Mouse (Mus musculus) neural tube, embryonic 12.5 days (tissue): ENCODE data around the gene Gad1. TPM values are rescaled to one million over a fixed set of nuclear protein-coding genes. Genes with fewer than 3 reads are reported as not detected.

ENCODE experiments used
- ATAC-seq: fragments of 200-750 bp; cut with Nextera tagmentation; 2 replicates; pipeline ENCODE4 v1.8.0; 2017; ENCODE audit warnings: low read depth, mild to moderate bottlenecking, moderate TSS enrichment, moderate library complexity; ENCODE audit not compliant: low FRiP score
- H3K27ac ChIP-seq: fragments of 300-500 bp; sonication (generic); 2 replicates; pipeline ENCODE4 v1.5.1; 2016
- H3K27me3 ChIP-seq: fragments of 300-500 bp; sonication (generic); replicated peaks from 2 replicates; pipeline ENCODE4 v1.6.1; 2016; ENCODE audit warnings: mild to moderate bottlenecking
- H3K36me3 ChIP-seq: fragments of 300-500 bp; sonication (generic); 2 replicates; pipeline ENCODE4 v1.6.1; 2016; ENCODE audit warnings: mild to moderate bottlenecking
- H3K4me1 ChIP-seq: fragments of 300-500 bp; sonication (generic); 2 replicates; pipeline ENCODE4 v1.6.1; 2016
- H3K4me2 ChIP-seq: fragments of 300-500 bp; sonication (generic); replicated peaks from 2 replicates; pipeline ENCODE4 v1.6.1; 2016; ENCODE audit warnings: mild to moderate bottlenecking
- H3K4me3 ChIP-seq: fragments of 300-500 bp; sonication (generic); 2 replicates; pipeline ENCODE4 v1.5.1; 2016
- H3K9ac ChIP-seq: fragments of 300-500 bp; sonication (generic); 2 replicates; pipeline ENCODE4 v1.6.1; 2016; ENCODE audit warnings: mild to moderate bottlenecking
- H3K9me3 ChIP-seq: fragments of 300-500 bp; sonication (generic); 2 replicates; pipeline ENCODE4 v1.6.1; 2016; ENCODE audit warnings: mild to moderate bottlenecking
- WGBS: fragments of 180-500 bp; shearing (Covaris S2); methylation state at CpG from one replicate; pipeline ENCODE4 v1.1.7; 2016; 5-methylcytosine and 5-hydroxymethylcytosine counted together
- polyA plus RNA-seq: library from polyadenylated mRNA; unstranded; fragments of >200 nt; fragmentation: Nextera tagmentation; extraction: Ambion mirVana; gene quantifications from 2 replicates; pipeline ENCODE4 v1.2.1, GENCODE M21; 2016

Gene Gad1
- polyA plus RNA-seq, 1 experiment from 2014 or later = 17.2 TPM

DNA sequence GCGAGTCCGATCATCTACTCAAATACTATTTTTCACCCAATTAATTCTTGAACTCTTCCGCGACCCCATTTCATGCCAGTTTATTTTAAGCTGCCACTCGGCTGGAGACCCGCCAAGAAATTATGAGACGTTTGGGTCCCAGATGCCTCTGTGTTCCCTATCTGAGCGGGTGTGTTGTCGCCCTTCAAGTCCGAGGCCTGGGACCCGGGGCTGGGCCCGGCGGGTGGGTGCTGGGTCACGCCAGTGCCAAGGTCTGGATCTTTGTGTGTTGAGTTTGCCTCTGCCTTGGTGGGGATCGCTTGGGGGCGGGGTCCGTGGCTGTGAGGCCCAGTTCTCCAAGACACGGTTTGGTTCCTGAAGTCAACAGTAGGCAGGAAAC lies 13.7 kb downstream of the Gad1 start:
- no peaks in the 10 kb centered on the region for H3K36me3 ChIP-seq
- H3K9me3 ChIP-seq = no peaks in the 10 kb centered on the region
- peaks cover 56% of the 10 kb centered on the region for H3K4me1 ChIP-seq
- 2% methylated on average over 18 of the region's 18 CpGs for WGBS
- H3K27me3 ChIP-seq = peaks cover 92% of the 10 kb centered on the region
- no peak for ATAC-seq
- H3K4me3 ChIP-seq = peak overlapping the region; percentile 44
- peak overlapping the region; percentile 74 for H3K9ac ChIP-seq
- H3K4me2 ChIP-seq = peak overlapping the region; percentile 58
- H3K27ac ChIP-seq = peak overlapping the region; percentile 63

DNA sequence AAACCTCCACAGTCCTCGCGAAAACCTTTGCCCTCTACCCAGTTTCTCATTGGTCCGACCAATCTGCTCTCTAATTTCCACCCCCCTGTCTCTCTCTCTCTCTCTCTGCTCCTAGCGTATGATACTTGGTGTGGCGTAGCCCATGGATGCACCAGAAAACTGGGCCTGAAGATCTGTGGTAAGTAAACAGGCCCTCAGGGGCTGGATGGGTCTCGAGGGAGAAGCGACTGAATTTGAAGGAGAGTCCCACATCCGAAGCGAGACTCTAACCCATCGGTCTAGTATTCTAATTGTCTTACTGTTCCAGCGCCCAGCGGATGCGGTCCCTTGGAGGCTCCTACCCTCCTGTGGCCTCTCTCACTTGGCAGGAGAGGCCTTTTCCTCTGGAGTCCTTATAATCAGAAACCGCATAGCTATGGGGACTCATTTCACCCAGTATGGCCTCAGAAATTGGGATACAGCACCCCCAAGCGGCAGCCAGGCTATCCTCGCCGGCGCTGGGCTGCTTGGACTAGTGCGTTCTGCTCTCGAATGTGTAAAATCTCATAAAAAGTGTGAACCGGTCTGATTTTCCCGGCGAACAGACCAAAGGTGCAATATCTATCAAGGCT lies 14.3 kb downstream of the Gad1 start:
- 2% methylated on average over 23 of the region's 23 CpGs for WGBS
- Histone ChIP-seq H3K27ac (peak overlapping the region; percentile 63), H3K36me3 (no peaks in the 10 kb centered on the region), H3K9ac (peak overlapping the region; percentile 74), H3K9me3 (no peaks in the 10 kb centered on the region), H3K4me3 (peak overlapping the region; percentile 44), H3K4me1 (peaks cover 51% of the 10 kb centered on the region), H3K27me3 (peaks cover 87% of the 10 kb centered on the region), H3K4me2 (peak overlapping the region; percentile 58)
- 0 out of 2 replicates have a peak, but pooled peaks have one; percentile 11 for ATAC-seq

DNA sequence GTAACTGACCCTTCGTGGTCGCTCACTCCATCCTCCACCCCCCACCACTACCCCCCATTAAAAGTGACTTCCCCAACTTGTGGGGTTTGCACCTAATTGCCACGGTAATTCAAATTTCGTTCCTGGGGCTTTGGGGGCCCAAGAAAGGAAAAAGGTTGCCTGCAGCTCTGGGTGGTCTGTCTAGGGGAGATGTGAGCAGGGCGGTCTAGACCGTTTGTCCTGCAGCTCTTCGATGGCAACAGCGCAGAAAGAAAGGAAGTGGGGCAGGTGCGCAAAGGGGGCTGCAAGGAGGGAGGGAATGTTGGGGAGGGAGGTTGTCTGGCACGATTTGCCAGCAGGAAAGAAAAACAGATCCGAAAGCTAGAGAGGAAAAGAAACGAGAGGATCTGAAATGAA lies 14.8 kb downstream of the Gad1 start:
- 0 out of 2 replicates have a peak, but pooled peaks have one; percentile 14 for ATAC-seq

DNA sequence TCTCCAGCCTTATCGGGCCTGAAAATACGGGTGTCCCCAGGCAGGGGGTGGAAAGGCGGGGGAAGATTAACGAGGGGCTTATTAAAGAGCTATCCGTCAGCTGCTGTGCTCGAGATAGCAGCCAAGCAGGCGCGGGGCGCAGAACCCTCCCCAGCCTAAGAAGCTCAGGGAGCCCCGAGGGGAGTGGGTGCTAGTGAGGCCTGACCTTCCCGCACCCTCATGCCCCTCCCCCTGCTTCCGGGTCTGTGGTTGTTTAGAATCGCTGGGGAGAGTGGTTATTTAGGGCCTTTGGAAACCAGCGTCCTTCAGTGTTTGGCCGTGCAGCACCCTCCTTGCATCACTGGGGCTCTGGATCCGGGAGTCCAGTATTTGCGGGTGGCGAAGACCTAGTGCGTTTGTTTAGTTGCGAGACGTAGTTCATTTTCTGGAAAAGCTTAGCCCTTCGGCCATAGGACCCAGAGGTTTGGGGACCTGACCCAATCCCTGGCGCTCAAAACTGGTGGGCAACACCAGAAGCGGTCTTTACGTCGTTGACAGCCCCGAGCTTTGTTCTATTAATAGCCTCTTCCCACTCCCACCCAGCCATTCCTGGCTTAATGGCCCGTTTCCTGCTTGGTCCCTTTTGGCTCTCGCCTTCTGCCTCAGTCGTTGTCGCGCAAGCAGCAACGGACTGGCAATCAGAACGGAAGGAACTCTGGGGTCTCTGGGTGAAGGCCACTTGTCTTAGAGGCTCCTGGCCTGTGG lies 15.5 kb downstream of the Gad1 start:
- under 1% methylated on average over 34 of the region's 34 CpGs for WGBS
- peak overlapping the region; percentile 27; the same call in 1 of the 2 replicates for H3K27ac ChIP-seq
- peak; percentile 52 for ATAC-seq
- H3K27me3 ChIP-seq = peaks cover 77% of the 10 kb centered on the region
- H3K36me3 ChIP-seq = no peaks in the 10 kb centered on the region
- H3K4me1 ChIP-seq = peaks cover 46% of the 10 kb centered on the region
- H3K9me3 ChIP-seq = no peaks in the 10 kb centered on the region
- H3K4me2 ChIP-seq = peak overlapping the region; percentile 58
- H3K9ac ChIP-seq = peak overlapping the region; percentile 74
- H3K4me3 ChIP-seq = peak overlapping the region; percentile 44

More for the DNA sequence above, 14.8 kb downstream of the Gad1 start:
- peak overlapping the region; percentile 74; the same call in 1 of the 2 replicates for H3K9ac ChIP-seq
- peaks cover 50% of the 10 kb centered on the region for H3K4me1 ChIP-seq
- peak overlapping the region; percentile 44 for H3K4me3 ChIP-seq
- peaks cover 84% of the 10 kb centered on the region for H3K27me3 ChIP-seq
- 0% methylated on average over 12 of the region's 12 CpGs for WGBS
- H3K27ac ChIP-seq = peak overlapping the region; percentile 63; the same call in 1 of the 2 replicates
- H3K4me2 ChIP-seq = peak overlapping the region; percentile 58
- no peaks in the 10 kb centered on the region for H3K36me3 ChIP-seq
- H3K9me3 ChIP-seq = no peaks in the 10 kb centered on the region

DNA sequence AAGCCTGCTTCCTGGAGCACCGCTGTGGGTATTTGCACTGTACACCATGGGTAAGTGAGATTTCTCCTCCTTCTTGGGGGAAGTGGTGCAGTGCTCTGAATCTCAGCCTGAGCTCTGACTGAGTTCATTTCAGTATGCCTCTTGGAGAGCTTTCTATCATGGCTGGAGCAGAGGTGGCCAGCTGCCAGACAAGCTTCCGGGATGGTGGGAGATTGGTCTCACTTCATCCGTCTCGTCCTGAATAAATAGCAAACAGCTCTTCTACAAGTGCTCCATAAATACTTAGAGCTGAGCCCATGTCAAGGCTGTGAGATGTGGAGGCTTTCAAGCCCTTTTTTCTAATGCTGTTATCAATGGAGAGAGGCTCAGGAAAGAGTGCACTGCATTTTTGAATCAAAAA lies 18.8 kb downstream of the Gad1 start:
- WGBS = 75% methylated on average over 4 of the region's 4 CpGs
- no peak overlapping the region for H3K9ac ChIP-seq
- H3K36me3 ChIP-seq = no peaks in the 10 kb centered on the region
- H3K9me3 ChIP-seq = no peaks in the 10 kb centered on the region
- H3K4me1 ChIP-seq = peaks cover 29% of the 10 kb centered on the region
- ATAC-seq = no peak
- H3K4me2 ChIP-seq = no peak overlapping the region
- peaks cover 44% of the 10 kb centered on the region for H3K27me3 ChIP-seq
- no peak overlapping the region for H3K4me3 ChIP-seq
- no peak overlapping the region for H3K27ac ChIP-seq

DNA sequence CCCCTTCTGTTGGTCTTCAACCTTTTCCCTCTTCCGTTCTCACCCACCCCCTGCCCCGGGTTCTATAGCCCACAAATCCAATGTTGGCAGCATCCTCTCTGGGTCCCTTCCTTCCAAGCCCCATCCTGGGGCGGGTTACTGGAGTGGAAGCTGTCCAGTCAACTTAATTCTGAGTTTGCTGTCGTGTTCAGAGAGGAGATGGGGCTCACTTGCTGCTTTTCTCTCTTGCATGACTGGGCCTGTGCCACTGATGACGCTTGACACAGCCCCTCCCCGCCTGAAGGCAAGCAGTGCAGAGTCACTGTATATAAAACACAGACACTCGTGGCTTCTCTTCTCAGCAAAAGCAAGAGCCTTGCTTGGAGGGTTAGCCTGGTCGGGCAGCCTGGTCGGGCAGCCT lies 19.4 kb downstream of the Gad1 start:
- ATAC-seq = no peak
- H3K4me1 ChIP-seq = peaks cover 23% of the 10 kb centered on the region
- peaks cover 39% of the 10 kb centered on the region for H3K27me3 ChIP-seq
- no peak overlapping the region for H3K9ac ChIP-seq
- WGBS = 65% methylated on average over 9 of the region's 9 CpGs
- no peak overlapping the region for H3K4me3 ChIP-seq
- H3K27ac ChIP-seq = no peak overlapping the region
- H3K36me3 ChIP-seq = no peaks in the 10 kb centered on the region
- no peak overlapping the region for H3K4me2 ChIP-seq
- H3K9me3 ChIP-seq = no peaks in the 10 kb centered on the region

DNA sequence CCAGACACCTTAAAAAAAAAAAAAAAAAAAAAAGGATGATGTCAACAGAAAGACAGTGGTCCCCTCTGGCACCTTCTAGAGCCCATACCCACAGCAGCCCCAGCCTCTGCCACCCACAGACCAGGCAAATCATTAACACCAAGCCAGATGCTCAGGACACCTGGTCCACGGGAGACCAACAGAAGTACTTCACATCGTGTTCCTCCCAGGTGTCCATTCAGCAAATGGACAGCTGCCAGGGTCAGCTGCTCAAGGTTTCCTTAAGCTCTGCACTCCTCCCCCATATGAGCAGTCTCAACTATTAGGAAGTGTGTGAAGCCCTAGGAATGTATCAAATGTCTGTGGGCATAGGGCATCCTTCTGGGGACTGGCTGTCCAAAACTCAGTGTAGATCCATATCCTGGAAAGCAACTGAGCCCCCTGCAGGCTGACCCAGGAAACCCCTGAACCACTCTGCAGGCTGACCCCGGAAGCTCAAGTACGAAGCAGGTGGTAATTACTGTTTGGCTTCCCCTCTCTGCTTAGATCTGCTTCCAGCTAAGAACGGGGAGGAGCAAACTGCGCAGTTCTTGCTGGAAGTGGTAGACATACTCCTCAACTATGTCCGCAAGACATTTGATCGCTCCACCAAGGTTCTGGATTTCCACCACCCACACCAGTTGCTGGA lies 20.8 kb downstream of the Gad1 start:
- ATAC-seq = no peak
- no peak overlapping the region for H3K9ac ChIP-seq
- H3K4me3 ChIP-seq = no peak overlapping the region
- H3K36me3 ChIP-seq = no peaks in the 10 kb centered on the region
- no peak overlapping the region for H3K4me2 ChIP-seq
- H3K9me3 ChIP-seq = no peaks in the 10 kb centered on the region
- H3K27me3 ChIP-seq = peaks cover 24% of the 10 kb centered on the region
- WGBS = 87% methylated on average over 8 of the region's 8 CpGs
- H3K4me1 ChIP-seq = peaks cover 10% of the 10 kb centered on the region
- no peak overlapping the region for H3K27ac ChIP-seq

DNA sequence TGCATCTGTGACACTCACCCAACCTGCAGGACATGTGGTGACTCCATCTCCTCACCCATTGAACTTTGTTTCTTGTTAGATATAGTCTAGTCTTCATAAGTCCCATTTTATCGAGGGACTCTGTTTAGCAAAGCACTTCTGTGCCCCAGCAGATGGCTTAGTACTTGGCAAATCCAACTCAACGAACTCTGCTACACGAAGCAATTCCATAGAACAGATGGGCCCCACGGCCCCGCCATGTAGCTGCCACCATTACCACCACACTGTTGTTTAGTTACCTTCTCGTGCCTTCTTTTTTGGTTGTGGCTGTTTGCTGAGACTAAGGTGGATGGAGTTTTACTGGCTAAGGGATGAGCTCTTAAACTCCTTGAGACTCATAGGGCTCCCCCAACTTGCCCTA lies 35.3 kb downstream of the Gad1 start:
- Histone ChIP-seq H3K4me2 (no peak overlapping the region), H3K27me3 (no peaks in the 10 kb centered on the region), H3K9me3 (no peaks in the 10 kb centered on the region), H3K36me3 (no peaks in the 10 kb centered on the region), H3K4me3 (no peak overlapping the region), H3K9ac (no peak overlapping the region), H3K4me1 (0 out of 2 replicates have a peak, but pooled peaks cover 5% of the 10 kb centered on the region), H3K27ac (no peak overlapping the region)
- 90% methylated on average over 6 of the region's 6 CpGs for WGBS
- no peak for ATAC-seq

DNA sequence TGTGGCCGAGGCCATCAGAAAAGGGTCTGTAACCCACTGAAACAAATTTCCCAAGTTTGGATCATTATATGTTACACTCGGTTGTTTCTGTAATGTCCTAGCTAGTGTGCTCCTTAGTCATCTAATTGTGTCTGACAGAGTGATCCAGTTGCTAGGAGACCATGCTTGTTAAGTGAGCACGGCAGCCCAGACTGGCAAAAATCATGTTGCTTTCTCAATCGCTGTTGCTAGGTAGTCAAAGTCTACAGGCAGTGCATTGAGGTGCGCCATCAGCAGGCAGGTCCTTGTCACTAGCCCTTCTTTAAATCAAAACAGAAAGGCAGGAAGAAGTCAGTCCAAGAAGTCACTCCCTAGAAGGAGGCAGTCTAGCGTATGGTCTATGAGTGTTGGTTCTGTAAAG lies 39.6 kb downstream of the Gad1 start:
- Histone ChIP-seq H3K4me2 (no peak overlapping the region), H3K9me3 (no peaks in the 10 kb centered on the region), H3K36me3 (0 out of 2 replicates have a peak, but pooled peaks cover 3% of the 10 kb centered on the region), H3K4me1 (0 out of 2 replicates have a peak, but pooled peaks cover 5% of the 10 kb centered on the region), H3K4me3 (no peak overlapping the region), H3K27ac (no peak overlapping the region), H3K27me3 (no peaks in the 10 kb centered on the region), H3K9ac (no peak overlapping the region)
- 61% methylated on average over 6 of the region's 6 CpGs for WGBS
- no peak for ATAC-seq

DNA sequence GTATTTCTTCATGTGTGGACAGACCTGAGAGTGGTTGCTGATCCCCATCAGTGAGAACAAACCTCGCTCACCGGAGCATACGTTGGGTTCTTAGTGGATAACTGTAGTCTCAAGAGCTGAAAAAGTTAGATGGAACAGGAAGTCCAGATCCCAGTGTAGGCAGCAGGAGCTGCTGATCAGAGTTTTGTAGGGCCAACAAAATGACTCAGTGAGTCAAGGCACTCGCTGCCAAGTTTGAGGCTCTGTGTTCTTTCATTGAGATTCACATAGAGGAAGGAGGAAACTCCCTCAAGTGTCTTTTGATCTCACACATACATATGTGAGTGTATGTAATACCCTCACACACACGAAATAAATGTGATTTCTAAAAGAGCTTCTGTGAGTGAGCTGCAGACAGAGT lies 40.8 kb downstream of the Gad1 start:
- 92% methylated on average over 5 of the region's 5 CpGs for WGBS

DNA sequence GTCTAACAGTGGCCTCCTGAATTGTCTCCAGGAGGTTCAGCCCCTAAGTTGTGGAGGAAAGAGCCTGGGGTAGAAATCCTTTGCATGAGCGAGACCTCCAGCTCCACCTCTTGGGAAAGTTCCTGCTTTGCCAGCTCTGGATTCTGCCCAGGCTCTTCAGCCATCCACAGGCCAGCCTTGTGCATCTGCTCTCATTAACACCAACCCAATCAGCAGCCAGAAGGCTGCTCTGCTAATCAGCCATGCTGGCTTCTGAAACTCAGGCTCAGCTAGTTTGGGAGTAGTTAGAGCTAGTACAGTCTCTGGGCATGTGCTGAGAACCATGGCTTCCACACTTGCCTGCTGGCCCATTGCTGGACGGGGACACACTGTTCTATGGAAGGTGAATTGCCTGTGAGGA lies 43.0 kb downstream of the Gad1 start:
- H3K27me3 ChIP-seq = no peaks in the 10 kb centered on the region
- peaks cover 3% of the 10 kb centered on the region; the same call in 1 of the 2 replicates for H3K36me3 ChIP-seq

More for the DNA sequence above, 40.8 kb downstream of the Gad1 start:
- H3K27me3 ChIP-seq = no peaks in the 10 kb centered on the region
- H3K9me3 ChIP-seq = no peaks in the 10 kb centered on the region
- peaks cover 3% of the 10 kb centered on the region; the same call in 1 of the 2 replicates for H3K36me3 ChIP-seq
- H3K9ac ChIP-seq = no peak overlapping the region
- H3K4me3 ChIP-seq = no peak overlapping the region
- H3K4me2 ChIP-seq = no peak overlapping the region
- ATAC-seq = no peak
- no peak overlapping the region for H3K27ac ChIP-seq
- 0 out of 2 replicates have a peak, but pooled peaks cover 5% of the 10 kb centered on the region for H3K4me1 ChIP-seq

DNA sequence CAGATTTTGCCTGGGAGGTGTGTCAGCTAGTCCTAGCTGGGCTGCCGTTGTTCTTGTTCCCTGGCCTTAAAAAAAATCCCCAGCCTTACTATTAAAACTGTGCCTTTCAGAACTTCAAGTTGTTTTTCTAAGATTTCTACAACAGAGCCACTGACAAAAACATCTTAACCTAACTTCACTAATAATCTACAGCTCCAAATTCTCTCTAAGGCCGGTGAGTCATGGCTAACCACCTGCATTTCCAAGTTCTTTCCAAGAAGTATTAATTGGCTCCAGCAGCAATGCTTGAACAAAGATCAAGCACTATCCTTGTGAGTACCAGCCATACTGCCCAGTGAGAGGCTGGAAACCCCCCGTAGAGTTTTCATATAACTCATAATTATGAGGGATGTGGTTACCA lies 56.9 kb downstream of the Gad1 start:
- no peaks in the 10 kb centered on the region for H3K36me3 ChIP-seq
- H3K4me3 ChIP-seq = no peak overlapping the region
- H3K27me3 ChIP-seq = no peaks in the 10 kb centered on the region
- no peak for ATAC-seq
- H3K4me2 ChIP-seq = no peak overlapping the region
- H3K27ac ChIP-seq = no peak overlapping the region
- 92% methylated on average over 3 of the region's 3 CpGs for WGBS
- no peaks in the 10 kb centered on the region for H3K4me1 ChIP-seq
- H3K9ac ChIP-seq = no peak overlapping the region
- no peaks in the 10 kb centered on the region for H3K9me3 ChIP-seq

More for the DNA sequence above, 43.0 kb downstream of the Gad1 start:
- Histone ChIP-seq H3K4me3 (no peak overlapping the region), H3K4me2 (no peak overlapping the region), H3K9ac (no peak overlapping the region), H3K4me1 (0 out of 2 replicates have a peak, but pooled peaks cover 5% of the 10 kb centered on the region), H3K27ac (no peak overlapping the region), H3K9me3 (no peaks in the 10 kb centered on the region)
- 85% methylated on average over 2 of the region's 2 CpGs for WGBS
- ATAC-seq = no peak
